Mouse (Mus musculus) layer of hippocampus, postnatal 25 days (tissue): Measurements from ENCODE around the gene Plcd3. TPM values are rescaled to one million over a fixed set of nuclear protein-coding genes. Genes with fewer than 3 reads are reported as not detected.

Experiments
- DNase-seq, 2 experiments: peaks; one replicate each; pipeline ENCODE4 v3.0.0; 2022; ENCODE audit warnings: mixed read lengths in 2 of 2, low spot score in 1 of 2; ENCODE audit errors: extremely low spot score in 1 of 2
- total RNA-seq, 2 experiments: library from RNA; stranded (reverse); gene quantifications; 2 replicates each; pipeline ENCODE4 v1.2.3; 2021

Plcd3 gene
- total RNA-seq, 2 experiments from 2014 or later, result 9.1 to 10.2 TPM

DNA sequence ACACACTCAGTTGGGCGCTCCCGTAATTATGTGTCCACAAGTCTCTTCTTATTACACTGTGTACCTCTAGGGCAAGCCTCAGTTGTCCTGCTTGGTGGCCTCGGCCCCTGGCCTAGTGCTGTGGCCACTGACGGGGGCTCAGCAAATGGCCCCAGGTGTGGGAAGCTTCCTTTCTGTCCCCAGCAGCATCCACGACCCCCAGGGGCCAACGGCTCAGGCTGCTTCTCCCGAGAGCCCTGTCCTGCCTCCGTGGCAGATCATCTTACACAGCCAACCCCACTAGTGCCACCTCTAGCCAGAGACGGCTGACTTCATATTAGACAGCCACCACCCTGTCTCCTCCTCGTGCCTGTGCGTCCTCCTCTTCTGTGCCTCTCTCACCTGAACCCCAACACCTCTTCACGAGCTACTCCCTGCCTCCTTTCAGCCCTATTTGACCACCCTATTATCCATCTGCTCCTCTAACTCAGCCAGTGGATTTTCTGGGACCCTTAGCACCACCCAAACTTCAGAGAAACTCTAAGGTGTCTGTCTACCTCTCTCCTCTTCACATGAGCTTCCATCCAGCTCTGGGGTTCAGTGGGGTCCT, 2.0 kb downstream of the Plcd3 start:
- no peak for DNase-seq

DNA sequence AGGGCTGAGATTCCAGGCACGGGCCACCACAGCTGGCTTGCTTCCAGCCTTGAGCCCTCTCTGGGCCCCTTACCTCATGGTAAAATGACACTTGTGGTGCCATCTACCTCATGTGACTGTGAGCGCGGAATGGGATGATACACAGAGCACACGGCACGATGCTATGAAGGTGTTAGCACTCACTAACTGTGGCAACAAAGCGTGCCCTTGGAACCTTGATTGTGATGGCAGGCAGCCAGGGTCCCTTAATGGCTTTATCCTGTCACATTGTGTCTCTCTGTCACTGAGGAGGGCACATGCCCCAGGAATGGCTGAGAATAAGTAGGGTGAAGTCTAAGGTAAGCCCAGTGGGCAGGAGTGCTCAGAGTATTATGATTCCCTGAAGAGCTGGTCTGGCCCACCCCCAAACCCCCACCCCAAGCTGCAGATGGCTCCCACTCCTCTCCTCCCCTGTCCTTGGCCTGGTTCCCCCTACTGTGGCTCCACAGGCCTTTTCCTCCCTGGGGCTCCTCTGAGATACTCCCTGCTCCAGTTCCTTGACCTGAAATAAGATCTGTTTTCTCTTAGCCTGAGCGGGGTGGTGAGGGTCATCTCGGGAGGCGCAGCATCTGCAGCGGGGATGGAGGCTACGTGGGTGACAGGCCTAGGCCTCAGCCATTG, 2.8 kb downstream of the Plcd3 start:
- no peak for DNase-seq

DNA sequence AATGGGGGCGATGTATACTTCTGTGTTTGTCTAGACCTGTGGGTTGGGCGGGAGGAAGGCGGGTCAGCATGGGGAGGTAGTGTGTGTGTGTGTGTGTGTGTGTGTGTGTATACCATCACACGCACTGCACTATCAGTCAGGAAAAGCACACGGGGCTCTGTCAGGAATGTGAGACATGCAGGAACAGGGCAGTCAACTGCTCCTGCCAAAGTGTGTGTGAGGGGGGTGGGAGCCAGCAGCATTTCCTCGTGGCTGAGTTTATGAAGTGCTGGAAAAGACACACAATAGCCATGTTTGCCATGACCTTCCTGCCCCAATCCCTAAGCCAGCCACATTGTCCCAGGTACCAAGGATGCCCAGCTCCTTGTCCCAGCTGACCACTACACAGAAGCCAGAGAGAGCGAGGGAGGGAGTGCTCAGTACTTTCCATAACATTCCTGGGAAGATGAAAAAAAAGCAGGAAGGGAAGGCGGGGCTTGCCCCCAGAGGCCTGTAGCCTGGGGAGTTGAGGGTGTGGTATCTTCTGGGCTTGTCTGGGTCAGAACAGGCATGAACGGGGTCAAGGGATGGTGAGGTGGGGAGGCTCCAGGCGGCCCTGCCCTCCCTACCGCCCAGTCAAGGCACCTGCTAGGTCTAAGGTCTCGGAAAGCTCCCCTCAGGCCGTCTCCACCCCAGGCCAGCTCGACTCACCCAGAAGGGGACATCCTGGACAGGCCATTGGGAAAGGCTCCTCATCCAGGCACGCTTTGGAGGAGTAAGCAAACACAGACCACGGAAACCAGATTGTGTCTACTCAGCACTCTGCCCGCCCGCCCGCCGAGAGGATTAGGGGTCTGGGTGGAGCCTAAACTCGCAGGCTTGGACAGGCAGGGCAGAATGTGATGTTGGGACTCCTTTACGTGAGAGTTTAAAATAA, 4.2 kb downstream of the Plcd3 start:
- DNase-seq, result no peak

DNA sequence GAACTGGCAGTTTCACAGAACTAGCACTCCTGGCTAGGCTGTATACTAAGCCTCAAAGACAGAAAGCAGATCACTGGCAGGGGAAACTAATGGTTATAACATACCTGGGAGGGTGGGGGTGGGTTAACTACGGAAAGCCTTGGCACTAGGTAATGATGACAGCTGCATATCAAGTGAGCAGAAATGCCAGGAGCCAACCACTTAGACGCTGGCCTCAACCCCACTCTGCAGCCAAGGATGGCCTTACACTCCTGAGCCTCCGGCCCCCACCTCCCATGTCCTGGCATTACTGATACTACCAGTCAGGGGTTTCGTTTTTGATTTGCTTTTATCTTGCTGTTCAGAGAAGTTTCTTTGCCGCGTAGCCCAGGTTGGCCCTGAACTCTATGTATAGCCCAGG, 5.7 kb downstream of the Plcd3 start:
- no peak for DNase-seq

DNA sequence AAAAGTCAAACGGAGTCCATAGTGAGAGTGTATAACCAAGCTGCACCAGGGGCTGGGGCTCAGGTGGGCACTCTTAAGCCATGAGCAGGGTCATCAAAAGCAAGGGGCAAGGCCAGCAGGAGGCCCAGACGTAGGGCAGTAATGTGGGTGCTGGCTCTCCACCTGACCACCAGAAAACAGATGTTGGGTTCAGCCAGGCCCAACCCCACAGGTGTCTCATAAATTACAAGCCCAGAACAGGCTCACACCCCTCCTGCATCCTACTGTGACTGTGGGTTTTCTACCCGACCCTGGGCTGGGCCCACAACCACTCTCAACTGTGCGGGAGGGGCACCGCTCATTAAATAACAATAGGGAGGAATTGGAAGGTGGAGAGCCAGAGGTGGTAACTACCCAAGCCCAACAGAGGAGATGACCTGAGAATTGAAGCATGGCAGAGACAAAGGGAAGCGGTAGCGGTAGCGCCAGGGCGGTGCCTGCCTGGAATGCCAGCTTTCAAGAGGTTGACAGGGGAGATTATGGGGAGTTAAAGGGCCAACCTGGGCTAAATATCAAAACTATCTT, 6.3 kb downstream of the Plcd3 start:
- no peak for DNase-seq

DNA sequence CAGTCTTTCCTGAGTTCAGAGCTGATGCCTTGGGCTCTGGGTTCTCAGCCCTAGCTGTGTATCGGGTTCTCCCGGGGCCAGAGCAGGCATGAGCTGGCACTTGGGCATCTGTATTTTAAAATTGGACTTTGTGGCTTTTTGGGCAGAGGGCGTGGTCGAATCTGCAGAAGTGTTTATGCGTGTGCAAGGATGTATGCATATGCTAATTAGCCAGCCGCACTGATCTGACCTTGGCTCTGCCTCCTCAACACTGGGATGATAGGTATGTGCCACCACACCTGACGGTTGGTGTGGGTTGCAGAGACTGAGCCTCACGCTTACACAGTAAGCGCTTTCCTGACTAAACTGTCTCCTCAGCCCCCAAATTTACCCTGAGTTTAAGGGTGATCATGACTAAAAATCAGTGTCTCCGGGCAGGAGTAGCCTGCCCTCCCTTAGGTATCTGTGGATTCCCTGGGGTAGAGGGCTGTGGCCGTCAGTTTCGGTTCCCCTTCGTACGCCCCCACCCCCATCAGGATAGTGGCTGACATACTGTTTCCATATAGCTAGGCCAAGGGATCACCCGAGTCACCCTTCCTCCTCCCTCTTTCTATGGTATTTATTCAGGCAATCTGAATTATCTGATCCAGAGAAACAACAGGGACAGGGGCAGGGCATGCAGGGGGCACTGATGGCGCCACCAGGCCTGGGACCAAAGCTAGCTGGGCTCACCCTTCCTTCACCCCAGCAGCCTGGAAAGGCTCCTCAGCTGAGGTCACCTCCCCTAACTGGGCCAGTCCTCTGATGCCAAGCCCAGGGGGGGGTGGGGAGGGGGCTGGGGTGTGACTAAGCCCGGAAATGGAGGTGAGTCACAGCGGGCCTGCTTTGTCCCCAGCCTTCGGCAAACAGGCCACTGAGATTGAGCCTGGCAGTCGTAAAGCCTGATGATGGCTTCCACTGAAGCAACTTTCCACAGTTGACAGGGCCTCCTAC, 7.3 kb downstream of the Plcd3 start:
- DNase-seq, result no peak

DNA sequence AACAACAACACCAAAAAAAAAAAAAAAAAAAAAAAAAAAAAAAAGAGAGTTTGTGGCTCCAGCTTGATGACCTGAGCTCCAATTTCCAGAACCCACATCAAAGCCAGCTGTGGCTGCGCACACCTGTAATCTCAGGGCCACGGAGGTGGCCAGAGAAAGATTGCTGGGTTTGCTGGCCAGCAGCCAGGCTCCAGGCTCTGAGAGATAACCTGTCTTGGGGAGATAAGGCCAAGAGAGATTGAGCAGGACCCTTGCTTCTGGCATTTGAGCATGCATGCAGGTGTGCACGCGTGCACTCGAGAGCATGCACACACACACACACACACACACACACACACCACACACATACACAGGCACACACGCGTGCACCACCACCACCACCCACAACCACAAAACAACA, 8.2 kb downstream of the Plcd3 start:
- DNase-seq, result no peak

DNA sequence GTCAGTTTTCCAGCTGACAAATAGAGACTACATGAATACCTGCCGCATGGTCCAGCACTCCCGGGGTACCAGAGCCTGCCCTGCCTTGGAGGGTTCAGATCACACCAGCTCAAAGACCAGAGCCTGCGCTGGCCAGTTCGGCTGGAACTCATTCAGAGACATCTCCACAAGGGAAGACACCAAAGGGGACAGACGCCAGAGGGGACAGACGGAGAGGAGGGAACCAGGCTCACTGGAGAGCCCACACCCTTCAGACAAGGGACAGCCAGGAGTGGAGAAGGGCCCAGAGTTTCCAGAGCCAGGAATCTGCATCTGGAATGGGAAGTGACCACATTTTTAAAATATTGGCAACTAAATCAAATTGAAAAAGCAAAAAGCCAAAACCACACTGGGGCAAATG, 19.8 kb downstream of the Plcd3 start:
- no peak for DNase-seq

DNA sequence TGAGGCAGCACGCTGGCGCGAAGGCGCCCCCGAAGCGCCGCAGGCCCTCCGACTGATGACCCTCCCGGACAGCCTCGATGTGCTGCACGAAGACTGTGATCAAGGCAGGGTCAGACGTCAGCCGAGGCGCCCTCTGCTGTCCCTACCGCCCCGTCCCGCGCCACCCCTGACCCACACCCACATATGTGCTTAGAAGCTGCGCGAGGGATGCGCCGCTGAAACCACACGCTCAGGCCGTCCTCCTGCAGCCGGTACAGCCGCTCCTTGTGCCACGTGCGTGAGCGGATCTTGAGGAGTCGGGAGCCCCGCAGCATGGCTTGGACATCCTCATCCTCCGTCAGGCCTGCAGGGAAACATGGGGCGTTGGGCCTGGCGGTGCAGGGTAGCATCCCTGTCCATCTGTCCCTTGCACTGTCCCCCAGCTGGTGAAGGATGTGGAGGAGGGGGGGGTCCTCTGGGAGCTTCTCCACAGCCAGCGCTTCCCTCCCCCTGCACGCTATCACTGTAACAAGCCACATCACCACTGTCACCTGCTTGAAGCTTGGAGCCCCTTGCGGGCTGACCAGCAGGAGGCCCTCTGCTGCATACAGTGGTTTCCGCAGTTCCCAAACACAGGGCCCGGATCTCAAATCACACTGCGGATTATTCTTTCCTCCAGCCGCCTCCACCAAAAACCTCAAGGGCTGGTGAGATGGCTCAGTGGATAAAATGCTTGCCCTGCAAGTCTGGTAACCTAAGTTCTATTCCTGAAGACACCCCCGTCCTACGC, 21.0 kb downstream of the Plcd3 start:
- DNase-seq, result no peak

DNA sequence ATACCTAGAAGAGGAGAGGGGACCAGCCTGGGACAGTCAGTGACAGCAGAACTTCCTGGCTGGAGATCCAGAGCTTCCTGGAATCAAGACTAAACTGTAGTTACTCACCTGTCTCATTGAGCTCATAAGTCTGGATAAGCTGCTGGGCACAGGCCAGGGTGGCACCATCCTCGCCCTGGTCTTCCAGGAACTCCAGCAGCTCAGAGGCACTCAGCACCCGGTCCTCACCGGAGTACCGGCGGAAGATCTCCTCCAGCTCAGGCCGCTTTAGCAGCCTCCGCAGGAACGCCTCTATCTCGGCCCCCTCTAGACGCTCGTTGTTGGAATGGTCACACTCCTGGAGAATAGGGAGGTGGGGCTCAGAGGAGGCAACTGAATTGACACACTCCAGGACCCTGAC, 23.3 kb downstream of the Plcd3 start:
- no peak for DNase-seq

DNA sequence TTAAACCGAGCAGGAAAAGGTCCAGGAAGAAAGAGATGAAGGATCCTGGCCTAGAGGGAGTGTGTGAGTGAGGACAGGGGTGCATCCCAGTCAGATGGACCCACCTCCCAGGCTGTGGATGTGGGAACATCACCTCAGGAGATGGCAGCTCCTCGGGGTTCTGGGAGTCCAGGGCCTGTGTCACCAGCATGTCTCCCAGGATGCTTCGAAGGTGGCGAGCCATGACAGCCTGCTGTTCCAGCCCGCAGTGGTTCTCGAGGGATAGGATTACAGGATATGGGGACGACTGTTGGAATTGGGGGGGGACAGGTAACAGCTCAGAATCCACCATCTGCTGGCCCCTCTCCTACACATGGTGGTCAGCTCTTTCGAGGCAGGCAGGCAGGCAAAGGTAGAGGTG, 24.9 kb downstream of the Plcd3 start:
- DNase-seq, result no peak

DNA sequence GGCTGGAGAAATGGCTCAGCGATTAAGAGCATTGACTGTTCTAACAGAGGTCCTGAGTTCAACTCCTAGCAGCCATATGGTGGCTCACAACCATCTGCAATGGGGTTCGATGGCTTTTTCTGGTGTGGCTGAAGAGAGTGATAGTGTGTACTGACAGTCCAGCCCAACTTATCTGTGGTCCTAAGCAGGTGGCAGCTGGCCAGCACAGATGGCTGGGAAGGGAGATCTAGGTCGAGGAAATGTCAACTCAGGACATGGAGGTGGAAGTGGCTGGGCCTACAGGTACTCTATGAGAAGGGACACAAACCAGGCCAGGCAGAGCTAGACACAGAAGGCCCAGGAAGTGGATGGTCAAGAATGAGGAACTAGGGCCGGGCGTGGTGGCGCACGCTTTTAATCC, 25.4 kb downstream of the Plcd3 start:
- DNase-seq, result no peak

DNA sequence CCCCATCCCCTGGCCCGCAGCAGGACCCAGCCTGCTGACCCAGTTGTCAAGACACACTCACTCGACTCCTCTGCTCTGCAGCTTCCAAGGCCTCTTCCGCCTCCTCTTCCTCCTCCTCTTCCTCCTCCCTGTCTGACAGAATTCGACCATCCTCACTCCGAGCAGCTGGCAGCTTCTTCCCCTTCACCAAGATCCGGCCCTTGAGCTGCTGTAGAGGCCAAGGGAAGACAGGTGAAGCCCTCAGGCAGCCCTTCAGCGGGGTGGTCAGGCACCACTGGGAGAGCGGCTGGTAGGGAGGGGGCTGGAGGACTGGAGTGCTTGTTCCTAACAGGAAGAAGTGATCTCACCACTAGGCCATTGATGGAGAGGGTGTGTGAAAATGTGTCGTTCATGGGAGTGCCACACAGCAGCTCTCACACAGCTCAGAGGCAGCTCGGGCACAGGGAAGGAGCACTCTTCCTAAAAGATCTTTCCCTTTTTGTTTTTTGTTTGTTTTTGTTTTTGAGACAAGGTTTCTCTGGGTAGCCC, 26.6 kb downstream of the Plcd3 start:
- DNase-seq, result no peak

DNA sequence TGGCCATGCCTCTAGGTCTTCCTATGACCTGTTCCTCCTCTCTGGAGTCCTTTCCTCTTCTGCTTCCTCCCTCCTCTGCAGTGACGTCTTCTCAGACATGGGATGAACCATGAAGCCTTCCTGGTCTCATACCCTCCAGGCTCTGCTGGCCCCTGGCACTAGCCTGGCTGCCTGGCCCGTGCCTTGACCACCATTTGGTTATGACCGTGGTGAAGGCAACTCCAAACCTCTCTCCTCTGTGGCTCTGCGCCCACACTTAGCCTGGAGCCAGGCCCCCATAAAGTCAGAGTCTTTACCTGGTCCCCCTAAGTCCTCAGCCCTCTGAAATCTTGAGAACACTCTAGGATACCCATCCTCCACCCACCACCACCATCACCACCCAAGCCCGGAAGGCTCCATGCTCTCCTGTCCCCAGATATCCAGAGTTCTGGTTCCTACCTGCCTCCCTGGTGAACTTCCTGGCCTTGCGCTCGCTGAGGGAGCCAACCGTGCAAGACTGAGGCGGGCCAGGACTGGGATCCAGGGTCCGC, 27.3 kb downstream of the Plcd3 start:
- DNase-seq, result no peak

DNA sequence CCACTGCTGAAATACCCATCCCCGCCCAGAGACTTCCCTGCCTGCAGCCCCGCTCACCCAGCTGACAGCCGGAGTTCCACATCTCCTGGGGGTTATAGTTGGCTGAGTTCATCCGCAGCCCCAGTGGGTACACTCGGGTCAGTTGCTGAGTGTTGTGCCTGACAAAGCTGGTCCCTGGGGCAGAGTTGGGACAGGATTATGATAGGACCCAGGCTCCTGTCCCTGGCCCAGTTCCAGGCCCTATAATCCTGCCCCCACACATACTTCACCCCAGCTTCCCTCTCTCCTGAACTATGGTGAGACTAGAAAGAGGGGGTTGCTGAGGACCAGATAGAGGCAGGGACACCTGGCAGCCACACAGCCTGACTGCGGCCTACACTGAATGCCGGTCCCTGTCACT, 27.8 kb downstream of the Plcd3 start:
- no peak for DNase-seq

DNA sequence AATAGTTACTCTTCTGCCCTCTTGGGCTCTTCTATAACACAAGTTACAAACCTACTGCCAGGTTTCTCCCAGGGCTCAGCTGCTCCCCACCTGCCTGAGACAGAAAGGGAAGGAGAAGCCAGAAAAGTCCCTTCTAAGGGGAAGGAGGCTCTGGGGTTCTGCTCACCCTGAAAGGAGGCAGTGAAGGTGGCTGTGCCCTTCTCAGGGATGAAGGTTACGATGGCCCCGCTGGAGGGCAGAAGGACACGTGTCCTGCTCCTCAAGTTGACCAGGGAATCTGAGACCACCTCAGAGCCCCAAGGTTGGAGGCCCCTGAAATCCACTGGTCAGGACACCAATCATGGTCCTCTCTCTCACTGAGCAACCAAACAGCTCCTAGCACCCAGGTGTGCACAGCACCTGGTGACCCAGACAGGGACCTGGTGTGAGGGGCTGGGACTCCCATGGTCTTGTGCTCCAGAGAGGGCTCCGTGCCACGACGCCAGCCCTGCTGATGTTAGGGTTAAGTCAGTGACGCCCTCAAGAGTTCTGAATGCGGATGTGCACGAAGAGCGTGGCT, 31.1 kb downstream of the Plcd3 start:
- DNase-seq, result no peak

DNA sequence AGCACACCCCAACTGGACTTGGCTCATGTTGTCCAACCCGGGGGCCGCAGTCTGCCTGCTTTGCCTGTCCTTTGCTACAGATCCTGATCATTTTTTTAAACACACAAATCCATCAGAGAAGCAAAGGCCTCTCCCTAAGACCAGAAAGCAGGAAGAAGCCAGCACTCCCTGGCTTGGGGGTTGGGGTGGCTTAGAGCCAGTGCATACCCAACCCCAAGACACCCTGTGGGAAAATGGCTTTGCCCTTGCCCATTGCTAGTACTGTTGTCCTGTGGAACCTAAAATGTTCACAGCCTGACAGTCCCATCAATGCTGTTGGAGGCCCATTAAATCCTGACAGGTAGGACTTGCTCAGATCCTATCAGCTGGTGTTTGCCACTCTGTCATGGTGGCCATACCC, 31.7 kb downstream of the Plcd3 start:
- DNase-seq, result no peak

DNA sequence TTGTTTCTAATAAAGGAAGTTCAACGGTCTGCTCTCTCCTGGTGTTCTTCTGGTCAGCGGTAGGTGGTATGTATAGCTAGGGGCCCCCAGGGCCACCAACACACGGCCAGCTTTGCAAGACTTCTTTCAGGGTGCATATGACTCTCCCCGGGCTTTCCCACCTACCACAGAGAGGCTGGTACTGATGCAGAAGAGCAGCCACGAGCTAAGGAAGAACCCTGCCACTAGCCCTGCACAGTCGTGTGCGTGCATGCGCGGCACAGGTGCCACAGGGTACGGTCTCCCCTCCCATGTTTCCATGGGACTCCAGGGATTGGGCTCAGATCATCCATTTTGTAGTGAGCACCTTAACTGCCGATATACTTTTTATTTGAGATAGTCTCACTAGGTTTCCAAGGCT, 32.6 kb downstream of the Plcd3 start:
- no peak for DNase-seq

DNA sequence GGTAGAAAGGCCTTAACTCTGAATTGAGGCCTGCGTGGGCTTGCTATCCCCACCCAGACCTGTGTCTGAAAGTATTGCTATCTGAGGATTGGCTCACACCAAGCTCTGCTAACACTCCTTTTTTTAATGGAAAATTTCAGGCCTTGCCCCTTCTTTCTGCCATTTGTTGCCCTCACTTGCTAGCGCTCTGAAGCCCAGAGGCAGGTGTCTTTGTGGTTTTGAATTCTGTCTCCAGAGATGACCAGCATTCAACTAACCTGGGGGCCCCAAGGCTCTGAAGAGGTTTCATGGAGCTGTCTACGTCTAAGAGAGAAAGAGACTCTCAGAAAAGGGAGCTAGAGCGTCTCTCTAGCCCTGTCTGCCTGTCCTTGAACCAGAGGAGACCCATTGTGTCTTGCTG, 33.2 kb downstream of the Plcd3 start:
- DNase-seq, result no peak
